Mouse (Mus musculus) embryonic fibroblast, embryonic 13.5 days (primary cell): ENCODE measurements around the gene 4930469K13Rik.

Experiments used
- CTCF ChIP-seq: IDR thresholded peaks from 2 replicates; pipeline ENCODE4 v1.5.1; 2011; ENCODE audit warnings: mild to moderate bottlenecking, control low read depth, low read length, moderate library complexity, borderline replicate concordance; ENCODE audit not compliant: insufficient read depth
- POLR2A ChIP-seq: IDR thresholded peaks from 2 replicates; pipeline ENCODE4 v1.6.1; 2011; ENCODE audit warnings: low read depth, mild to moderate bottlenecking, control low read depth, low read length, moderate library complexity

DNA sequence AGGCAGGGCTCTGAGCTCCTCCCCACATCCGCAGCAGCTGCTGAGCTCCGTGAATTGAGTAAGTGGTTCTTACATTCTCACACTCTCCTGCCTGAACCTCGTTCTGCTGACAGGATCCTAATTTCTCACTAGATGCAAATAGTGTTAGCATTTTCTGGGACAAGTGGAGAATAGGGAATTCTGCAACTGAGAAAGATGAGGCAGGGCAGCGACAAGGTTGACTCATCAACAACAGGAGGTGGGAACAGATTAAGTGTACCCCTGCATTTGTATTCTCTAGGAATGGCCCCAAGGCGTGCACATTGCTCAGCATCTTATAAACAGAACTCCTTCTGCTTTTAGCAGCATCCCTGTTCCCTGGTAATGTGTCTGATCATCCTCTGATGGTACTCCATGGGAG lies 58.3 kb downstream of the 4930469K13Rik start:
- TF ChIP-seq POLR2A, result no peak
- TF ChIP-seq CTCF, result no peak
